Mouse (Mus musculus) spleen, adult 18-20 months (tissue): Measurements from ENCODE around the gene Lsm2.
"Not testable (repeated sequence)": the region's sequence is repeated elsewhere in the genome, so short reads cannot be mapped to it uniquely, and the experiment has no call there.

Experiments
- DNase-seq, 2 experiments: peaks; one replicate each; pipeline ENCODE4 v3.0.0; 2022; ENCODE audit warnings: mixed read lengths in 2 of 2

Lsm2 gene

GRCm38 (mm10) chr17:34995192-34995591 lies 13.5 kb downstream of the Lsm2 start:
- DNase-seq, result not testable (repeated sequence)

- not testable (repeated sequence) for DNase-seq
These were observed 14.3 kb downstream of the Lsm2 start for GRCm38 (mm10) chr17:34995927-34996326.

GRCm38 (mm10) chr17:34996411-34997141 lies 14.9 kb downstream of the Lsm2 start:
- DNase-seq, result no peak

- DNase-seq, result no peak
These were observed 15.5 kb downstream of the Lsm2 start for GRCm38 (mm10) chr17:34997142-34997483.

- DNase-seq, result no peak
These were observed 17.1 kb downstream of the Lsm2 start for GRCm38 (mm10) chr17:34998526-34999430.

- peak; percentile 45 to 63 for DNase-seq
These were observed 18.4 kb downstream of the Lsm2 start for GRCm38 (mm10) chr17:34999871-35000716.

- DNase-seq, result peak; percentile 77 to 80
These were observed 19.2 kb downstream of the Lsm2 start, which contains the start of gene Vars for GRCm38 (mm10) chr17:35000717-35001451. Gene Vars (plus strand): TSS chr17:35000987.

- DNase-seq, result peak; percentile 42 to 46
These were observed 19.9 kb downstream of the Lsm2 start for GRCm38 (mm10) chr17:35001452-35002152.

GRCm38 (mm10) chr17:35002153-35002865 lies 20.6 kb downstream of the Lsm2 start:
- DNase-seq, result no peak

GRCm38 (mm10) chr17:35003022-35003838 lies 21.6 kb downstream of the Lsm2 start:
- no peak for DNase-seq

- no peak for DNase-seq
These were observed 22.5 kb downstream of the Lsm2 start for GRCm38 (mm10) chr17:35004075-35004717.

- DNase-seq, result no peak
These were observed 23.5 kb downstream of the Lsm2 start for GRCm38 (mm10) chr17:35005158-35005557.

- DNase-seq, result not testable (repeated sequence)
These were observed 24.2 kb downstream of the Lsm2 start for GRCm38 (mm10) chr17:35005902-35006301.

- DNase-seq, result no peak
These were observed 25.8 kb downstream of the Lsm2 start for GRCm38 (mm10) chr17:35007387-35007991.

GRCm38 (mm10) chr17:35009586-35009985 lies 27.9 kb downstream of the Lsm2 start:
- no peak for DNase-seq

- no peak for DNase-seq
These were observed 29.8 kb downstream of the Lsm2 start for GRCm38 (mm10) chr17:35011440-35011839.

GRCm38 (mm10) chr17:35012430-35012829 lies 30.8 kb downstream of the Lsm2 start:
- DNase-seq, result no peak

- DNase-seq, result no peak
These were observed 31.6 kb downstream of the Lsm2 start for GRCm38 (mm10) chr17:35013221-35013620.

- no peak for DNase-seq
These were observed 33.6 kb downstream of the Lsm2 start for GRCm38 (mm10) chr17:35015296-35015695.
